Mouse (Mus musculus): ENCODE results near the gene Tmem9b. TPM values are rescaled to one million over a fixed set of nuclear protein-coding genes. Genes with fewer than 3 reads are reported as not detected.

The Tmem9b gene
- polyA plus RNA-seq, 1 experiment from 2014 or later = 64.7 TPM

DNA sequence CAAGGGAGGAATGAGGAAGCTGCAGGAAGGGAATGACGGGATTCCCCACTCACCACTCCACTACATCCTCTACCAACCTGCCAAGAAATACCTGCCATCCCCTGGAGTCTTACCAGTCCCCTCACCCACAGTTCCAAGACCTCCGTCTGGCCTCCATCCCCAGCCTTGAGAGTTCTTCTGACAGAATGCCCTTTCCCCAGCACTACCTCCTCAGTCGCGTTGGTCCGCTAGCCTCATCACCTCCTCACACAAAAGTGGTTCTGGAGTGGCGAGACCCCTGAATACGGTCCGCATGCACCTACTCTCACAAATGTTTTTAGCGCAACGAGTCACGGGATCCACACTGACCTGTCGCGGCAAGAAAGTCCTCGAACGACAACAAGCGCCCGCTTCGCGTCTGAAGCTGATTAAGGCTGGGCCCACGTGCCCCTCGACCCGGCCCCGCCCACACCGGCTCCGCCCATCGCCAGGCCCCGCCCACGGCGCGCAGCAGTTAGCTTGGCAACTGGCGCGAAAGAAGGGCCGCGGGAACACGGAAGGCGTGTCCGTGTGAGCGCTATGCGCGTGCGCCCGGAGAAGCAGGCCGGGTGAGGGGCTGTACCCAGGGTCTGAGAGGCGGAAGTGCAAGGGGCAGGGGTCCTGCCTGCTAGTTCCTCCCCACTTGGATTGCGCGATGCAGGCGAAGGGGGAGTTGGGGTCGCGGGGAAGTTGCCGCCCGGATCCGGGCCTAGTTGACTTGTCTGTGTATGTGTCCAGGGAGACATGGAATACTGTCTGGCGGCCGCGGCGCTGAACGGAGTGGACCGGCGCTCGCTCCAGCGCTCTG, 49.3 kb downstream of the Tmem9b start, which contains the start of the genes St5 and Akip1:
Gene St5, minus strand, starts transcription at position 416 of the 826 bp plus-strand sequence.
Gene Akip1, plus strand, starts transcription at position 501 of the 826 bp plus-strand sequence.
- Histone ChIP-seq H3K4me1 (peaks cover 18% of the 10 kb centered on the region; the same call in 1 of the 2 replicates), H3K27ac (peak within 1 kb of the TSS; percentile 86), H3K27me3 (no peaks in the 10 kb centered on the region), H3K4me2 (peak within 1 kb of the TSS; percentile 85), H3K9me3 (no peaks in the 10 kb centered on the region), H3K9ac (peak within 1 kb of the TSS; percentile 76), H3K4me3 (peak within 1 kb of the TSS; percentile 73), H3K36me3 (no peaks in the 10 kb centered on the region)
- under 1% methylated on average over 61 of the region's 61 CpGs for WGBS
- ATAC-seq (ENCODE audit: insufficient number of reproducible peaks, low FRiP score, low TSS enrichment, low read depth) = peak; percentile 96

DNA sequence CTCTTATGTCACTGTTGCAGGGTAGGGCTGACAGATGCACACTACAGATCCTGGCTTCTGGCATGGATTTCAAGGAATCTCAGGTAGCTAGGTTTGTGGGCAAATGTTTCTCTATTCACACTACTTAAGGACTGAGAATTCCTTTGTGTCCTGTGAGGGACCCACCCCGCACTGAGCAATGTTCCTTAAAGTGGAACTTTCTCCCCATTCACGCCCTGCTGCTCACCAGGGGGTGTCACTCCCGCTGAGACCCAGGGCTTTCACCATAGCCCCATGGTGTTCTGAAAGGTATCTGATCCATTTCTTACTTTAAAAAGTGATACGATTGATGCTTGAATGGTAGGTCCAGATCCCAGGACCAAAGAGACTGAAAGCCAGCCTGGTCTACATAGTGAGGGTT, 50.0 kb downstream of the Tmem9b start:
- Histone ChIP-seq H3K9ac (no peak overlapping the region), H3K27me3 (no peaks in the 10 kb centered on the region), H3K4me2 (peak overlapping the region; percentile 85), H3K4me3 (peak overlapping the region; percentile 73; the same call in 1 of the 2 replicates), H3K4me1 (peaks cover 15% of the 10 kb centered on the region; the same call in 1 of the 2 replicates), H3K9me3 (no peaks in the 10 kb centered on the region), H3K27ac (no peak overlapping the region), H3K36me3 (no peaks in the 10 kb centered on the region)
- no peak for ATAC-seq (ENCODE audit: insufficient number of reproducible peaks, low FRiP score, low TSS enrichment, low read depth)
- 43% methylated on average over 4 of the region's 4 CpGs for WGBS

DNA sequence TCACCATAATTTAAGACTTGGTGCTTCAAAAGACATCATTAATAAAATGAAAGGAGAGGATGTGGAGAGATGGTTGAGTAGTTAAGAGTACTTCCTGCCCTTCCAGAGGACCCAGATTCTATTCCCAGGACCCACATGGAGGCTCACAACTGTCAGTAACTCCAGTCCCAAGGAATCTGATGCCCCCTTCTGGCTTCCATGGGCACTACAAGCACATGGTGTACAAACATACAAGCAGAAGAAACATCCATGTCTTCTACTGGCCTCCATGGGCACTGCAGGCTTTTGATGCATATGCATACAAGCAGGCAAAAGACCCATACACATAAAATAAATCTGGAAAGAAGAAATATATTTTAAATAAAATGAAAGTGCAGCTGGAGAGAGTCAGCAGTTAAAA, 52.5 kb downstream of the Tmem9b start:
- no peak for ATAC-seq (ENCODE audit: insufficient number of reproducible peaks, low FRiP score, low TSS enrichment, low read depth)
- Histone ChIP-seq H3K4me1 (peaks cover 15% of the 10 kb centered on the region; the same call in 1 of the 2 replicates), H3K27me3 (no peaks in the 10 kb centered on the region), H3K36me3 (no peaks in the 10 kb centered on the region), H3K4me3 (no peak overlapping the region), H3K27ac (no peak overlapping the region), H3K9me3 (no peaks in the 10 kb centered on the region), H3K9ac (no peak overlapping the region), H3K4me2 (no peak overlapping the region)

DNA sequence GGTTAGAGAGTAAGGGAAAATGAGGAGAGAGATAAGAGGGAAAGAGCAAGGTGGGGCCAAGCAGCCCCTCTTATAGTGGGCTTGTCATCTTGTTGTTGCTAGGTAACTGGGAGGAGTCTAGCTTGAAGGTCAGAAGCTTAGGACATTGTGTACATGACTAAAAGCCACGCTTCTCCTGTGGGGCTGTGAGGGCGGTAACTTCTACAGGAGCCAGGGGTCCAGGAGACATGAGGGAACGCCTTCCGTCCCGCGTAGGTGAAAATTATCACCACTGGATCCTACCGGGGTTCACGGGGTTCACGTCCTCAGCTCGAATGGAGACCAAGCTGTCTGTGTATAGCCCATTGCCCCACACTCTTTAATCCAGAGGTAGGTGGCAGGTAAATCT, 57.3 kb downstream of the Tmem9b start:
- Histone ChIP-seq H3K27ac (no peak overlapping the region), H3K27me3 (no peaks in the 10 kb centered on the region), H3K4me3 (no peak overlapping the region), H3K9ac (no peak overlapping the region), H3K9me3 (no peaks in the 10 kb centered on the region), H3K4me2 (no peak overlapping the region), H3K36me3 (no peaks in the 10 kb centered on the region), H3K4me1 (no peaks in the 10 kb centered on the region)
- ATAC-seq (ENCODE audit: insufficient number of reproducible peaks, low FRiP score, low TSS enrichment, low read depth) = no peak
- whole genome bisulfite sequencing = 94% methylated on average over 10 of the region's 10 CpGs

DNA sequence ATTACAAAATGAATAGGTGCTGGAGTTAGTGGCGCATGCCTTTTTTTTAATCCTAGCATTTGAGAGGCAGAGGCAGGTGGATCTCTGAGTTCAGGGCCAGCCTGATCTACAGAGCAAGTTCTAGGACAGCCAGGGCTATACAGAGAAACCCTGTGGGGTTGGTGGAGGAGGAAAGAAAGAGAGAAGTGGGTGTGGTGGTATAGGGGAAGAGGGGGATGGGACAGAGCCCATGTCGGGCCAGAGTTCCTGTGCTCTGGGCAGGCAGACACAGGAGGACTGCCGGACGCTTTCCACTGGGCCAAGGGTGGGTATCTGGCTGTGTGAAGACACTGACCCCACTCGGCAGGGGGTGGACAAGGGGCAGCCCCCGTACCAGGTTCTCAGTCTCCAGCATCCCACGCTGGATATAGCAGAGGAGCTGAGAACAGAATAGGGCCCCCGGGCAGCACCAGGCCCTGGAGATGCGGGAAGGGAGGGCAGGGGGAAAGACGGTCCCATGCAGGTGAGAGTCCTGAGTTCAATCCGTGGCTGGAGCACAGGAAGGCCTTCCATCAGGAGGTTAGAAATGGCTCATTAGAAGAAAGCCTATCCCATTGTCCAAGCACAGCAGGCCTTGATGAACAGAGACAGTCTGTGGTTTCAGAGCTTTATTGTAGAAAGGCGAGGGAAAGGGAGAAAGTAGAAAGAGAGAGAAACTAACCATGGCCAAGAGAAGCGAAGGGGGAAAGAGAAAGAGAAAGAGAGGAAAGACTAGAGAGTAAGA, 57.9 kb downstream of the Tmem9b start:
- no peak overlapping the region for H3K9ac ChIP-seq
- no peak overlapping the region for H3K4me3 ChIP-seq
- ATAC-seq (ENCODE audit: insufficient number of reproducible peaks, low FRiP score, low TSS enrichment, low read depth) = no peak
- H3K27ac ChIP-seq = no peak overlapping the region
- H3K27me3 ChIP-seq = no peaks in the 10 kb centered on the region
- no peaks in the 10 kb centered on the region for H3K4me1 ChIP-seq
- WGBS = 78% methylated on average over 13 of the region's 13 CpGs
- H3K4me2 ChIP-seq = no peak overlapping the region
- no peaks in the 10 kb centered on the region for H3K36me3 ChIP-seq
- no peaks in the 10 kb centered on the region for H3K9me3 ChIP-seq

DNA sequence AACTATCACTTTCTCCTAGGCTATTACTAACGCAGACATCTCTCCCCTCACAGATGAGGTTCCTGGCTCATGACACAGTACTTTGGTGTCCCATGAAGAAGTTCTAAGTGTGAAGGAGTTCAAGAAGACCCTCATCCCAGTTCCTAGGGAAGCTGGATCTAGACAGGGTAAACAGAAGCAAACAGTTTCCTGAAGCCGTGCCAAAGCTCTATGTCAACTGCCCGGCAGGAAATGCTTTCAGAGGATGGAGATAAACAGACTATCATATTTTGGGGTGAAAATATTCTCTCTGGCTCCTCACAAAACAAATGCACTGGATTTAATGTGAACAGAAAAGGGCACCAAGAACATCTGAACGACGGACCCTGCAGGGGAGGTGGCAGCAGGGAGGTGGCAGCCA, 61.7 kb downstream of the Tmem9b start:
- WGBS = 85% methylated on average over 5 of the region's 5 CpGs

DNA sequence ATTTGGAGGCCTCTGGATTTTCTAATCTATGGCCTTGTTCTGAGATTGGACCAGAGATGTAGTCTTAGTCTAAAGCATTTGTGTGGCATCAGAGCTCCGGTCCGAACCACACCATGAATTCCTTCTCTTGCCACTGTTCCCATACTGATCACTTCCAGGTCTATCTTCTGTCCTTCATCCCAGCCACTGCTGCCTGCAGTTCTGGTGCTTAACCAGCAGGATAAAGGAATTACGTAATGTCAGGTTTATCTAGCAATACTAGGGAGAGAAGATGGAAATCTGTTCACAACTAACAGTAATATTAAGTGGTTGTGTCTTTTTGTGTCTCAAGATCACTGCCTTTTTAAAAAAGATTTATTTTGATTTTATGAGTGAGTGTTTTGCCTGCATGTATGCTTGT, 62.6 kb downstream of the Tmem9b start:
- Histone ChIP-seq H3K4me1 (no peaks in the 10 kb centered on the region), H3K9ac (no peak overlapping the region), H3K4me2 (no peak overlapping the region), H3K4me3 (no peak overlapping the region), H3K27ac (no peak overlapping the region), H3K36me3 (no peaks in the 10 kb centered on the region), H3K9me3 (no peaks in the 10 kb centered on the region), H3K27me3 (no peaks in the 10 kb centered on the region)
- no peak for ATAC-seq (ENCODE audit: insufficient number of reproducible peaks, low FRiP score, low TSS enrichment, low read depth)
- WGBS = 88% methylated on average over 3 of the region's 3 CpGs

More for the DNA sequence above, 61.7 kb downstream of the Tmem9b start:
- H3K9ac ChIP-seq = no peak overlapping the region
- H3K36me3 ChIP-seq = no peaks in the 10 kb centered on the region
- H3K4me2 ChIP-seq = no peak overlapping the region
- H3K4me1 ChIP-seq = no peaks in the 10 kb centered on the region
- no peak overlapping the region for H3K27ac ChIP-seq
- H3K9me3 ChIP-seq = no peaks in the 10 kb centered on the region
- H3K4me3 ChIP-seq = no peak overlapping the region
- H3K27me3 ChIP-seq = no peaks in the 10 kb centered on the region
- ATAC-seq (ENCODE audit: insufficient number of reproducible peaks, low FRiP score, low TSS enrichment, low read depth) = no peak

DNA sequence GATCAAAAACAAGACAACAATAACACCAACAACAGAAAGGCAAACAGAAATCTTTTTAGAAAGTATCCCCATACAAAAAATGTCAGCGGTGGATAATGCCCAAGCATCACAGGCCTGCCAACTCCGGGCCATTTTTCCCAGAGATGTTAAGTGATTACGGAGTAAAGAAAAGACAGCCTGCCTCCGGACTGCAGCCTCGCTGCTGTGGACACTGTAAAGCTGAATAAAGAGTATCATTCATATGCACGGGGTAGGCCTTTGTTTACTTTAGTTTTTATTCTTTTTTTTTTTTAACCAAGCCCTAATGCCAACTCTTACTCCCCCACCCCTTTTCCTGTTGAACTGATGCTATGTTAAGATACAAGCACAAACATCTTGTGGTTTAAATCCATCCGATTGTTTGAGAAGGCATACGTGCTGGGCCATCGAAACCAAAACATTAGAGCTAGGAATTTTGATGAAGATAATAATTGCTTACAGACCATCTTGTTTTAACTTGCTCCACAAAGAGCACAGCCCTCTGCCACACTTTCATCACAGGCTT, 66.0 kb downstream of the Tmem9b start:
- Histone ChIP-seq H3K27me3 (no peaks in the 10 kb centered on the region), H3K36me3 (no peaks in the 10 kb centered on the region), H3K4me3 (no peak overlapping the region), H3K4me1 (no peaks in the 10 kb centered on the region), H3K27ac (no peak overlapping the region), H3K9me3 (no peaks in the 10 kb centered on the region), H3K9ac (no peak overlapping the region), H3K4me2 (no peak overlapping the region)
- no peak for ATAC-seq (ENCODE audit: insufficient number of reproducible peaks, low FRiP score, low TSS enrichment, low read depth)
- WGBS = 42% methylated on average over 9 of the region's 9 CpGs

Other genes with a start within 250 kb of the Tmem9b start
- 0.04 and 0.11 TPM in 2 replicates for gene Trim66, start 244.7 kb downstream of the Tmem9b start, polyA plus RNA-seq (2015; fragmentation: Nextera tagmentation; extraction: Ambion mirVana)
- gene Rpl27a, start 233.7 kb downstream of the Tmem9b start, polyA plus RNA-seq (2015; fragmentation: Nextera tagmentation; extraction: Ambion mirVana) = 113 and 140 TPM in 2 replicates
- 46.0 and 46.3 TPM in 2 replicates for gene St5, start 49.3 kb downstream of the Tmem9b start, polyA plus RNA-seq (2015; fragmentation: Nextera tagmentation; extraction: Ambion mirVana)
- gene Akip1, start 49.2 kb downstream of the Tmem9b start, polyA plus RNA-seq (2015; fragmentation: Nextera tagmentation; extraction: Ambion mirVana) = 39.4 and 41.2 TPM in 2 replicates
- not detected in 2 replicates for gene BC051019, start 29.0 kb downstream of the Tmem9b start, polyA plus RNA-seq (2015; fragmentation: Nextera tagmentation; extraction: Ambion mirVana)
- gene Ascl3, start 21.1 kb downstream of the Tmem9b start, polyA plus RNA-seq (2015; fragmentation: Nextera tagmentation; extraction: Ambion mirVana) = not detected in 2 replicates
- gene Nrip3, start 29.1 kb upstream of the Tmem9b start, polyA plus RNA-seq (2015; fragmentation: Nextera tagmentation; extraction: Ambion mirVana) = 1.5 and 1.7 TPM in 2 replicates
- gene Scube2, start 112.8 kb upstream of the Tmem9b start, polyA plus RNA-seq (2015; fragmentation: Nextera tagmentation; extraction: Ambion mirVana) = 11.6 and 12.2 TPM in 2 replicates
- gene Dennd5a, start 207.6 kb upstream of the Tmem9b start, polyA plus RNA-seq (2015; fragmentation: Nextera tagmentation; extraction: Ambion mirVana) = 31.9 and 34.7 TPM in 2 replicates
- gene Tmem41b, start 234.1 kb upstream of the Tmem9b start, polyA plus RNA-seq (2015; fragmentation: Nextera tagmentation; extraction: Ambion mirVana) = 69.8 and 71.6 TPM in 2 replicates

Measured in limb, embryonic 15.5 days (tissue).